Mouse (Mus musculus): Measurements from ENCODE around the gene Reps2.

GRCm38 (mm10) chrX:162447974-162448373, 195.5 kb downstream of the Reps2 start:
- no peak for TF ChIP-seq CTCF (IDR thresholded peaks at IDR 0.05)
- TF ChIP-seq POLR2A (IDR thresholded peaks at IDR 0.05; ENCODE audit: insufficient read depth, low read depth, low read length), result no peak

Measured in heart, adult 2 months (tissue).